Mouse (Mus musculus): ENCODE data around the gene Plcg2. TPM values are rescaled to one million over a fixed set of nuclear protein-coding genes. Genes with fewer than 3 reads are reported as not detected.

The Plcg2 gene
- 1 to 10 TPM; 3.1 to 5.3 TPM for total RNA-seq (2023)

GRCm38 (mm10) chr8:117498179-117498914 lies at the start of gene Plcg2:
Gene Plcg2, plus strand, starts transcription at chr8:117498291.

GRCm38 (mm10) chr8:117673430-117673830 lies 175.3 kb downstream of the Plcg2 start, which contains the start of gene Sdr42e1:
Gene Sdr42e1, minus strand, starts transcription at chr8:117673689.

Other genes with a start within 250 kb of the Plcg2 start
- 100 to 1,000 TPM; 113 to 114 TPM for gene Cmip, start 241.2 kb upstream of the Plcg2 start, total RNA-seq (2023)
- 1 to 10 TPM; 1.5 to 1.9 TPM for gene Sdr42e1, start 175.4 kb downstream of the Plcg2 start, total RNA-seq (2023)
- not detected for gene Hsd17b2, start 203.6 kb downstream of the Plcg2 start, total RNA-seq (2023)